Mouse (Mus musculus) ovary, postnatal 36 days (tissue): Measurements from ENCODE around the gene Tmco1.

ENCODE experiments used
- DNase-seq: peaks from one replicate; pipeline ENCODE4 v3.0.0; 2022; ENCODE audit warnings: low spot score, mixed read lengths

Tmco1 gene

DNA sequence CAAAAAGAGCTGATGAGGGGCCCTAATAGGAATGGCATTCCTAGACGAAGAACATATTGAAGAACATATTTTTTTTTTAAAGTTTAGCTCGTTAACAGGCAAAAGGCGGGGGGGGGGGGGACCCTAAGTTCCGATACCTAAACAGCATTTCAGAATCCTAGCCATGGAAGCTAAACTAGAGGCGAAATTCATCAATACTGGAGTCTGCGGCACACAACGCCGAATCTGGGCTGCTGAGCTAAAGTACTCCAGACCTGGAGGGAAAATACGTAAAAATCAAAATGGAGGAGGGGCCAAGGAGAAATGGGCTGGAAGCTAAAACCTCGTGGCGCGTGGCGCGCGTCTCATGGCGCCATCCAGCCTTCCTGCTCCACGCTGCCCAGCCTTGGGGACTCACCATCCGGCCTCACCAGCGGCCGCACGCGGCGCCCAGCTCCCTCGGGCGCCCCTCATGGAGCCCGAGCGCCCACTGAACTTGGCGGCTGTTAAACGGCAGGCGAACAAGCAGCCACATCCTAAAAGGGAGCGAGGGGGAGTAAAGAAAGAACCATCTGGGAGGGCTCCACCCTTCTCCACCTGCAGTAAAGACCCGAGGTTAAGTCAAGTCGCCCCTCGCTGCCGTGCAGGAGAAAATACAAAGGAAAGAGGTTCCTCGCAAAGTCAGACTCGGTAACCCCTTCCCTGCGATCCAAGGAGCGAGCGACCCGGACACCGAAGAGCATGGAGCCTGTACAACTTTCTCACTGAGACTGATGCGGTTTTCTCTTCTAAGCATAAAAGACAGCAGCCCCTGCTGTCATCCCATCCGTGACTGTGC lies 24.5 kb upstream of the Tmco1 start:
- DNase-seq, result peak; percentile 62

DNA sequence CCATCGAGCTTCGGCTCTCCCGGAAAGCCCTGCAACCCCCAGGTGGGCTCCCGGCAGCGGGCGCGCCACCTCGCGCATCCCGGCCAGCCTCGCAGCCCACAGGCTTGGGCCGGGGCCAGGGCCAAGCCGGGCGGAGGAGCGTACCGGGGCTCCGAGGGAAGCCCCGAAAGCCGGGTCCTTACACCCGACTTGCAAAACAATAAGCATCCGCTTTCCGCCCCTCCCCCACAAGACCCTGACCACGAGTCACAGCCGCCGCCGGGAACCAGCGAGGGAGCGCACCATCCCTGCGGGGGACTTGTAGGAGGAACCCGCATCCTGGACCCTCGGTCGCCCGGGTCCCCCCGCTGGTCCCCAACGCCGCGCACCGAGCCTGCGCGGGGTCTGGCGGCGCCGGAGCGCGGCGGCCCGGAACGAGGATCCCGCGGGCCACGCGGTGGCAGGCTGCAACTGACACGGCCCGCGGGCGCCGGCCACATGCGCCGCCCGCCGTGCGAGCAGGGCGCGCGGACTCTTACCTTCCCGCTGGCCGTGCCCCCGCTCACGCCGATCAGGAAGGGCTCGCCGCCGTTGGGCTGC lies 23.8 kb upstream of the Tmco1 start:
- DNase-seq, result peak; percentile 67

DNA sequence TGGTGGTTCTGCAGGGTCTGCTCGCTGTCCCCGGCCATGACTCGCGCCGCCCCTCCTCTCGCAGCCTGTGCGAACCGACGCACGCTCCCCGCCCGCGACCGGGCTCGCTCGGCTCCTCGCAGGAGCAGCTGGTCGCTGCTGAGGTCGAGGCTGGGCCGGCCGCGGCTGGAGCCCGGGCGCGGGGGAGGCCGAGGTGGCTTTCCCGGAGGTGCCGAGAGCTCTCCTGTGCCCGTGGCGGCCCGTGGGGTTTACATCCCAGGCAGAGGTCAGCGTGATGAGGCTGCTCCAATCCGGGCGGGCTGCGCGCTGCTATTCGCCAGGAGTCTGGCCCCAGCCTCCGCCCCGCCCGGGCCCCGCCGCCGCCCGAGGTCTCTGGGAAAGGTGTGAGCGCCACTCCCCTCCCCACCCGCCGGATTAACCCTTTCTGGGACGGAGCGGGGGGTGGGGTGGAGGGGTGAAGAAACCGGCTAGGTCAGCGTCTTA lies 23.3 kb upstream of the Tmco1 start:
- peak; percentile 88 for DNase-seq

DNA sequence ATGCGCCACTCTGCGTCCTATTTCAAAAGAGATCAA lies 23.0 kb upstream of the Tmco1 start, which contains the start of gene Uck2:
Gene Uck2 (minus strand): TSS at position 1 of the 36 bp plus-strand sequence.
- DNase-seq, result no peak

DNA sequence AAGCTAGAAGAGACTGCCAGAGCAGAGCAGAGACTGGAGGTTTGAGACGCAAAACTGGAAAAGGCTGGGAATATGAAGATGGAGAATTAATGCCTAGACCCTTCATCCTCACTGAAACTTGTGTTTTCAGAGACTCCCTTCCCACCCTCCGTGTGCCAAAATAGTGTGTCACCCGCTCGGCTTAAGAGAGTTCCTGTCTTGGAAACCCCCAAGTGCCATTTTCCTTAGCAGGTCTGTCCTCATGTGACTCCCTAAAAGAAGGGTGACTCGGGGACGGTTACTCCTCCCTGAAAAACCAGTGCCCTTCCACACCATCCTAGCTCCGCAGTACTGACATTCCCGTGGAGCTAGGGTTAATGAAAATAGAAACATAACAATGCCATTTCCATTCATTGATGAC lies 22.8 kb upstream of the Tmco1 start:
- no peak for DNase-seq

DNA sequence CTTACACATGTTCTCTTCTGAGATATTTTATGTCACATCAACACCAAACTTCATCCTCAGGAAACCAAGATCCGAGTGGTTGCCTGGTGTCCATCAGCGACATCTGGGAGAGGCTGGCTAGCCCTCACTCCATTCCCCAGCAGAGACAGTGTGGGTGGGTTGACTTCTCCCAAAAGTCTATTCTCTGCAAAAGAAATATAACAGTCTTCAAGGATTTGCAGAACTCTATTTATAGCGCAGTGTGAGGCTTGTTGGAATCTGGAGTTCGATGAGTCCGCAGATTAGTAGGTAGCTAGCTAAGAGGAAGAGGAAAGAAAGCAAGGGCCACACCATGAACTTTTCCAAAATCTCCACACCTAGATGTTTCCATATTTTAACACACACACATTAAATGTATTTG lies 21.0 kb upstream of the Tmco1 start:
- no peak for DNase-seq

DNA sequence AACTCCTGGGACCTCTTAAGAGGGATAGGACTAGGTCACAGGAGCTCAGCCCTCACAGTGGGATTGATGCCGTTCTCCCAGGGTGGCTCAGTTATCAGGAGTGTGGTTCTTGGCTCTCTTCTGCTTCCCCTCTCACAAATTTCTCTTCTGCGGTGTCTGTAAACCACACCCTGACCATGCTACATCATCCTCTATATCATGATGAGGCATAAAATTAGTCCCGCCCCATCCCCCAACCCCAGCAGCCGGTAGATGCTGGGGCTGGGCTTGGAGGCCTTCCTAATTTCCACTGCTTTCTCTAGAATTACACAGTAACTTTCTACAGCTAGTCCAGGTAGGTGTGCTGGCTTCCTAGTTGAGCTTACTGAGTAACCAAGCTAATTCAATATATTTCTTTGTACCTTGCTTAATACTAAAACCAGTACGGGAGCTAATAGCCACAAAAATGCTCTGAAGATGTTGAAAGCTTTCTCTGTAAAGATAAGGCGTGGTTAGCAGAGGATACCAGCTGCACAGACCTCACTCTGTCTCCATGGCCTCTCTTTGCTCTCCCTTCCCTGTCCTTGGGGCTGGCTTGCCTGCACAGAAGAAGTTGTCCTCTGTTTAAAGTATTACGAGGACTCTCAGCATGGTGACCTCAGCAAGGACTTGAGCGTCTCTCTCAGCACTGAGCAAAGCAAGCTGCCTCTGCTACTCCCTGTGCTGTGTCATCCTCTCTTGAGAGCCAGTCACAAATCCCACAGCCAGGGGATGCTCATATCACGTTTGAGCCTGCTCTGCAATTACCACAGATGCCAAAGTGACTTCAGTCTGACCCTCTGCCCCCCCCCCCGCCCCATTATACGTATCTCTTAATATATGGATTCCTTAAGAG lies 19.3 kb upstream of the Tmco1 start:
- DNase-seq, result no peak

DNA sequence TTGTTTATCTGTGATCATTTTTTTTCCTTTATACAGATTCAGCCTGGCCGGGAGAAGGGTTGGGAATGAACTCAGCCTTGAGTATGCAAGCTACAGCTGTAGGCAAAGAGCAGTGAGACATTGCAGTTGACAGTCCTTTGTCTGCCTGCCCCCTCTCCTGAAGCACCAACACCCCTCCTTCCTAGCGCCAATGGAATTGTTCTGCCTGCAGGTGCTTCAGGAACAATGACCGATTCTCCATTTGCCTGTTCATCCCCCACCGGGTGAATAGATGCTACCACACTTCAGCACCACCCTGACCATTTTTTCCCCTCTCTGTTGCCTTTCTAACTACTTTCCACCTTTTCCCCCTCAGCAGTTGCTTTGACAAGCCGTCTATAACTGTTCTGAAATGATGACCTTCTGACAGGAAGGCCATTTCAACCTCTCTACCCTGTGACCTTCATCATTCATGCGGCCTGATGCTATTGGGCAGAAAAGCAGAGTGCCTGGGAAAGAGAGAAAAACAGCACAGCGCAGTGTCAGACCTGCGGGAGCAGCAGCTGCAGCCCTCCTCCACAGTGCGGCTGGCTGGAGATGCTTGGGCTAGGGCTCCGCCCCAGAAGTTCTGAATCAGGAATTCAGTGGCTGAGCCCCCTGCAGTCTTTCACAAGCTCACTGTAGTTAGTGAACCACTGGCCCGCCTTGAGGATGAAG lies 18.5 kb upstream of the Tmco1 start:
- DNase-seq, result no peak

DNA sequence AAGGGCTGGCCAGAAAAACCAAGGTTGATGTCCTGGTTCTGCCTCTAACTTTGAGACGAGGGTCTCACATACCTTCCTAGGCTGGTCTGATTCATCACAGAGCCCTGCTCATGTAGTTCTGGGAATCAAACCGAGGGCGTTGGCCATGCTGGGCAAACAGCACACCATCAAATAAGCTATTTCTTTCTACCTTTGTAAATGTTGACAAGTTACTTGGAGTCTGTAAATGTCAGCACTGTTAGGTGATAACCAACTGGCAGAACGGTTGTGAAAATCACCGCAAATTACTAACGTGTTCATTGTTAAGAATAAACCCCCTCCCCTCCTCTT lies 17.9 kb upstream of the Tmco1 start:
- DNase-seq, result no peak

DNA sequence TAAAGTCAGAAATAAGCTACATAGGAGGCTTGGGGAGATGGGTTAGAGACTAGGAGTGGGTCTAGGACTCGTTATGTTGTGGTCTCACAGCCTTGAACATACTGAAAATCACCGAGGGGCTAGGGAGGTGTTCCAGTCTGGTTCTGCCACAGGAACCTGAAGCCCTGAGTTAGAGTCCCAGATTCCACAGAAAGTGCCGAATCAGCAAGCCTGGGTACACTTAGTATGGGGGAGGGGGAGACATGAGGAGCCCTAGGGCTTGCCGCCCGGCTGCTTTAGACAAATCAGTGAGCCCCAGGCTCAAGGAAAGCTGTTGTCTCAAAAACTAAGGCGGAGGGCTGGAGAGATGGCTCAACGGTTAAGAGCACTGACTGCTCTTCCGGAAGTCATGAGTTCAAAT lies 16.6 kb upstream of the Tmco1 start:
- DNase-seq, result no peak

DNA sequence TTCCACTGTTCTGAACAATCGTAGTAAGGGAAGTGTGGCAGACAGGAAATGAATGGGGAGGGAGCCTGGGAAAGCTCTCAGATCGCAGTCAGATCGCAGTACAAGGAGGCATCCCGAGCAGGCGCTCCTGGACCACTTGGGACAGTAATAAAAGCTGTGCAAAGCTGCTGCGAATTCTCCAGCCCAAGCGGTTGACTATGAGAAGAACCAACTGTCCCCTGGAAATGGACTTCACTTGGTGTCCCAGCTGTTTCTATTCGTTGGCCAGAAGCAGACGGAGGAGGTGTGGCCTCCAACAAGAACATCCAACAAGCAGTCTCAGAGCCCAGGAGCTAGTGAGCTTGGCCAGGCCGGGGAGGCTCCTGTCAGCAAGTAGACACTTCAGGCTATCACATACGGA lies 15.7 kb upstream of the Tmco1 start:
- no peak for DNase-seq

DNA sequence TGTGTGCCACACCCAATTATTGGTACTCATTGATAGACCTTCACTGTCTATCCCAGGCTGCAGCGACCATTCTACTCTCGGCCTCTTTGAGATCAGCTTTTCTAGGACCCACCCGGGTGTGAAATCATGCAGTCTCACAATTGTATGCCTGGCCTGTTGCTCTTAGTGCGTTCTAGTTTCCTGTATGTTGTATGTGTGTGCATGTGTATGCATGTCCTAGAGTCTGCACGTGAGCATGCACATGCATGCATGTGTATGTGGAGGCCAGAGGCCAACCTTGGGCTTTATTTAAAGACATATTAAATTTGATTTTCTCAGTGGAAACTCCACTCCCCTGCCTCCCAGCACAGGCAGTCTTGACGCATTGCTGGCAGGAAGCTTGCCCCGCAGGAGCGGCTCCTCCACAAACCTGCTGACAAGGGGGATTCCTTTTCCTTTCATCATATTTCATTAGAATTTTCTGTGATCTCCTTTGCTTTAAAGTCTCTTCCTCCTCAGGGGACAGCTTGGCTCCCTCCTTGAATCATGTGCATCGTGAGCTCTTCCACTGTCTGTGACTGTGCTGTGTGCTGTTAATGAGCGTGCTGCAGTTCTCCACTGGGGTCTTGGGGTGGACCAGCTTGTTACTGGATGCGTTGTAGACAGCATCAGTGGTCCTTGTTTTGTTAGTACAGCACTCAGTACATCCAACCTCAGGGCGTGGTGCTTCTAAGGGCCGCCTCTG lies 12.3 kb upstream of the Tmco1 start:
- DNase-seq, result no peak

DNA sequence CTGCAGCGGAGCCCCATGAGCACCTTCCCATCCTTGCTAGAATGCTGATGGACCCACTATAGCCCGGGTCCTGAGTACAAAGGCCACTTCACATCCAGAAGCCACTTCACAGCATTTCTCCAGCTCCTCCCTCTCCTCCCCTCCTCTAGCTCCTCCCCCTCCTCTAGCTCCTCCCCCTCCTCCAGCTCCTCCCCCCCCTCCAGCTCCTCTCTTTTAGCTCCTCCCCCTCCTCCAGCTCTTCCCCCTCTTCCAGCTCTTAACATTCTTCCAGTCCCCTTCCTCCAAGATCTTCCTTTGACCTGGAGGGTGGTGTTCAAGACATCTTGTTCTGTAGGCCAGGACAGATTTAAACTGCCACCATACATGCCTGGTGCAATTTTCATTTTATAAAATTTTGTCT lies 8.1 kb upstream of the Tmco1 start:
- no peak for DNase-seq

DNA sequence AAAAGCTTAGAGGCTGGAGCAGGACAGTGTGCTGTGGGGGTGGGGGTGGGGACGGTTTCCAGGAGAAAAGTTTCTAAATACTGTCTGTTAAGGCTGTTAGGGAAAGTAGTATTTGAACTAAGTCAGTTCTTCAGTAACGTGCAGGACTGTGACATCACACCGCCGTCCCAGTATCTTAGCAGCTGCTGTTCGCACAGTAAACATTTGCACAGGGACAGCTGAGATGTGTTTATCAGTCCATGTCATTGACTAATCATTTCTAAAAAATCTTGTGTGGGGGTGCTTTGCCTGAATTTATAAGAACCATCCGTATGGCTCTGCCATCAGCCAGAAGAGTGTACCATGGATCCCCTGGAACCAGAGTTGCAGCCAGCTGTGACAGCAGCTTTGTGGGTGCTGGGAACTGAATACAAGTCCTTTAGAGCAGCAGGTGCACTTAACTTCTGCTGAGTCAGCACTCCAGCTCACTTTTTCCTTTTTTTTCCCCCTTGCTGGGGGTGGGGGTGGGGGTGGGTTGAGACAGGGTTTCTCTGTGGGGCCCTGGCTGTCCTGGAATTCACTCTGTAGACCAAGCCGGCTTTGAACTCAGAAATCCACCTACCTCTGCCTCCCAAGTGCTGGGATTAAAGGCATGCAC lies 2.6 kb upstream of the Tmco1 start:
- DNase-seq, result no peak

DNA sequence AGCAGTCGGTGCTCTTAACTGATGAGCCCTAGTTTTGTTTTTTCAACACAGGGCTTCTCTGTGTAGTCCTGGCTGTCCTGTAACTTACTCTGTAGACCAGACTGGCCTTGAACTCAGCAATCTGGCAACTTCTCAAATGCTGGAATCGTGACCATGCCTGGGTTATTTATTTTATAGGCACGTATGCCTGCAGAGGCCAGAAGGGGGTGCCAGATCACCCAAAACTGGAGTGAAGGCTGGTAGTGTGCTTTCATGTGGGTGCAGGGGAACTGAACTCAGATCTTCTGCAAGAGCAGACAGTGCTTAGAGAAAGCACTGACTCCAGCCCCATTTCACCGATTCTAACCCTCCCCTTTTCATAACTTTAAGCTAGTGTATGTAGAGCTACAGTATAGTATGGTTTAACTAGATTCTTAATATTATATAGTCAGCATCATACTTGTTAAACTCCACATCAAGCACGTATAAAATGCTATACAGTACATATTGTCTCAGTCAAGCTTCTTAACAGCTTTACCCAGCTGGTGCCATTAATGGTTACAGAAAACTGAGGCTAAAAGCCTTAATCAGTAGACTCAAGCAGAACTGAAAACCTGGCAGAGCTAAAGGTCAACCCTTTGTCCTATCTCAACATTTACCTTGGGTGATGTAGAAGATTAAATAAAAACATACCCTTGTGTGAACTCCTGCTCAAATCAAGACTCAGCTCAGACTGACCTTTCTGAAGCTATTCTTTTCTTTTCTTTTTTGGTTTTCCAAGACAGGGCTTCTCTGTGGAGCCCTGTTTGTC lies 1.5 kb upstream of the Tmco1 start:
- DNase-seq, result peak; percentile 57

DNA sequence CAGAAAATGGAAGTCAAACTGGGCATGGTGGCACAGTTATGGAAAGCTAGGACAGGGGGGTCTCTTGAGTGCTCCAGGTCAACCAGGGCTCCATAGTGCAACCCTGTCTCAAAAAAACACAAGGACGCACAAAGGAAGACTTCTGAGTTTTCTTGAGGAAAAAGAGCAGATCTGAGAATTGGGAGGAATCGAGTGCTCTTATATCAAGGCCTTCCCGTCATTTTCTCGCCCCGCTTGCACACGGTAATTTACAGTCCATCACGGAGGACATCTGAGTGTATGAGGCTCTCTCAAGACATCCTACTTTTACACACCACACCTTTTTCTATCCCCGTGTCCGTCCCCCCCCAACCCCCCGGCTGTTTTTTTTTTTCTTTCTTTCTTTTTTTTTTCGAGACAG lies 504 bp upstream of the Tmco1 start:
- no peak for DNase-seq

DNA sequence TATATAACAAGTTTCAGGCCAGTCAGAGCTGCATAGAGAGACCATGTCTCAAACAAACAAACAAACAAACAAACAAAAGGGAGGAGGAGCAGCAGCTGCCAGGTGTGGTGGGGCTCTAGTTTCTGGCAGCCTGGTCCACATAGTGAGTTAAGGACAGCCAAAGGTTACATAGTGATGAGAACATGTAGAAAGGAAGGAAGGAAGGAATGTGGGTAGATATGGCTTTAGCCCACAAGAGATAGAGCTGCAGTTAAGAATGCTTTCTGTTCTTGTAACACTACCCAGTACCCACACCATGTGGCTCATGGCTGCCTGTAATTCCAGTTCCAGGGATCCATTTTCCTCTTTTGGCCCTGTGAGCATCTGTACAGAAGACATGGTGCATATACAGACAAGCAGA lies 4.2 kb downstream of the Tmco1 start:
- DNase-seq, result no peak

DNA sequence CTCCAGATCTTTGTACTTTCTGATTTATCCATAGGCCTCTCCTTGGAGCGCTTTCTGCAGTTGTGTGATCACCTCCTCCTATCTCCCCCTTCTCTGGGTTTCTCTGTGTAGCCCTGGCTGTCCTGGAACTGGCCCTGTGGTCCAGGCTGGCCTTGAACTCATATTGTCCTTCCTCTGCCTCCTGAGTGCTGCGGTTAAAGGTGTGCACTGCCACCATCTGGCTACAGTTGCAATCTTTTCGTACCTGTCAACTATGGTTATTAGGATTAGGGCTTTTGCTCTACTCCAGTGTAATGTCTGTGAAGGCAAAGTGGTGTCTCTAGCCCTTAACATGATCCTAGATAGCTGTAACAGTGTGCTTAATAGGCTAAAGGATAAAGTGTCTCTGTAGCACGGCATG lies 5.0 kb downstream of the Tmco1 start:
- DNase-seq, result no peak

DNA sequence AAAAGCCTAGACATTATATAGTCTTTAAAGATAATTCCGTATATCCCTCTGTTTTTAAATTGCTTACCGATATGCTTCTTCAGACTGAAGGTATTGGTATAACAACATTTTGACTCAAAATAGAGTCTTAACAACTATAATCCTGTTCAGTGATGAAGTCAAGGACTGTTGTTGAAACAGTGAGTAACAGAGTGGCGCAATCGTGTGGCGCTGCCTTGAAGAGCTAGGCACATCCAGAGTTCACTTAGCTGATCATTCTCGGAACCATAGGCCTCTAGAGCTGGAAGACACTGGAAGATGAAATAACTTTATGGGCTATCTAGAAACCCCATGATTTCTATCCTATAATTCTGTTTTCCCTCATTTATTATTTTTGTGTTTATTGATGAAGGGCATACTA lies 13.5 kb downstream of the Tmco1 start:
- no peak for DNase-seq

DNA sequence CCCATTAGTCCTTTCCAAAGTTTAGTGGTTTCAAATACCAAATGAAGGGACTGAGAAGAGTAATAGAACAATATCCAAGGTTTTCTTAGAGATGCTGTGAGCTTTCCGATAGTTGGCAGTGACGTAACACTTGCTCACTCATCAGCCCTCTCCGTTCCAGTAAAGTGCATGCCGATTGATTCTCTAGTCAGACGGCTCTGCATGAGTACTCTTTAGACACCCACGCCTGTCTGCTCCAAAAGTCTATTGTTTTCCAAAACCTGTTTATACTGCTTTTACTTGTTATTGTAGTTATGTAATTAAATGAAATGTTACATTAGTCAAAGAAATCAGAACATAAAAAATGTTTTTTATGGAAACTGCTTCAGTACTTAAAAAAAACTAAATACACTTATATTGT lies 20.6 kb downstream of the Tmco1 start:
- DNase-seq, result no peak

DNA sequence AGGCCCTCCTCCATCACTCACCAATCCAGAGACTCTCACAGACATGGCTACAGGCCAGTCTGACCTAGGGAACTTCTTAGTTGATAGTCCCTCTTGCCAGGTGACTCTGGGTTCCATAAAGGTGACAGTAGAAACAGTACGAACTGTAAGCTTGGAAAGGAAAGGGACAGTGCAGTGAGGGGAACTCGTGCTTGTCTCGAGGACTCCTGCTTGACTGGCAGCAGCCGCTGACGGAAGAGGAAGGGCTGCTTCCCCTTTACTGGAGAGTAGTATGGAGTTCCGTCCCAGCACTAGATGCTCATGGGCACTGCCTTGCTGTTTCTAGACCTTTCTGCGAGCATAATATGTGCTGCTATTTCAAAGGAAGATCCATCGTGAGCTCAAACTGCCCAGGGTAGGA lies 22.9 kb downstream of the Tmco1 start:
- no peak for DNase-seq
